Mouse (Mus musculus) lung, embryonic 14.5 days (tissue): ENCODE data around the gene Cdc34b. TPM values are rescaled to one million over a fixed set of nuclear protein-coding genes. Genes with fewer than 3 reads are reported as not detected.
A peak's percentile ranks its signal among the peaks of the same experiment; 100 is the strongest.

Source experiments
- ATAC-seq: fragments of 200-750 bp; cut with Nextera tagmentation; 2 replicates; pipeline ENCODE4 v1.8.0; 2017; ENCODE audit warnings: mild to moderate bottlenecking, moderate TSS enrichment, moderate library complexity; ENCODE audit not compliant: insufficient read depth
- DNase-seq: peaks from one replicate; pipeline ENCODE4 v3.0.0-alpha.2; 2015
- H3K27ac ChIP-seq: fragments of 300-500 bp; sonication (generic); 2 replicates; pipeline ENCODE4 v1.5.1; 2014; ENCODE audit warnings: low read depth, mild to moderate bottlenecking, moderate library complexity
- H3K27me3 ChIP-seq: fragments of 300-500 bp; sonication (generic); 2 replicates; pipeline ENCODE4 v1.6.1; 2014; ENCODE audit warnings: low read length, control low read depth; ENCODE audit not compliant: insufficient read depth
- H3K36me3 ChIP-seq: fragments of 300-500 bp; sonication (generic); 2 replicates; pipeline ENCODE4 v1.6.1; 2014; ENCODE audit warnings: control low read depth; ENCODE audit not compliant: insufficient read depth
- H3K4me1 ChIP-seq: fragments of 300-500 bp; sonication (generic); 2 replicates; pipeline ENCODE4 v1.6.1; 2014; ENCODE audit warnings: antibody characterized with exemption, control low read depth; ENCODE audit not compliant: insufficient read depth
- H3K4me2 ChIP-seq: fragments of 300-500 bp; sonication (generic); 2 replicates; pipeline ENCODE4 v1.6.1; 2014; ENCODE audit warnings: mild to moderate bottlenecking
- H3K4me3 ChIP-seq: fragments of 300-500 bp; sonication (generic); 2 replicates; pipeline ENCODE4 v1.5.1; 2014; ENCODE audit warnings: low read depth, low read length
- H3K9ac ChIP-seq: fragments of 300-500 bp; sonication (generic); 2 replicates; pipeline ENCODE4 v1.6.1; 2014
- H3K9me3 ChIP-seq: fragments of 300-500 bp; sonication (generic); 2 replicates; pipeline ENCODE4 v1.6.1; 2016; ENCODE audit warnings: low read depth, low read length, control low read depth
- CTCF ChIP-seq: IDR thresholded peaks from 2 replicates; pipeline ENCODE4 v1.5.1; 2016; ENCODE audit warnings: antibody characterized with exemption, low read depth
- WGBS: fragments of 180-500 bp; shearing (Covaris S2); extraction: QIAGEN DNeasy Blood & Tissue Kit; methylation state at CpG from one replicate; pipeline ENCODE4 v1.1.7; 2014; 5-methylcytosine and 5-hydroxymethylcytosine counted together
- polyA plus RNA-seq: library from polyadenylated mRNA; unstranded; fragments of >200 nt; fragmentation: Nextera tagmentation; extraction: Ambion mirVana; gene quantifications from 2 replicates; pipeline ENCODE4 v1.2.1, GENCODE M21; 2014

Cdc34b gene
- polyA plus RNA-seq, 1 experiment from 2014 or later: 0.21 TPM

- H3K36me3 ChIP-seq: no peaks in the 10 kb centered on the region
- DNase-seq (peak; percentile 83), ATAC-seq (peak; percentile 33; the same call in 1 of the 2 replicates)
- H3K4me1 ChIP-seq: no peaks in the 10 kb centered on the region
- peak; percentile 69 for TF ChIP-seq CTCF
- H3K9ac ChIP-seq: no peak overlapping the region
- H3K4me3 ChIP-seq: no peak overlapping the region
- peak overlapping the region; percentile 36 for H3K4me2 ChIP-seq
- no peak overlapping the region; the same call in 1 of the 2 replicates for H3K27ac ChIP-seq
- WGBS: 7% methylated on average over 9 of the region's 9 CpGs
- no peaks in the 10 kb centered on the region for H3K27me3 ChIP-seq
- no peaks in the 10 kb centered on the region for H3K9me3 ChIP-seq
These were observed 24.8 kb upstream of the Cdc34b start for GRCm38 (mm10) chr11:94716754-94717153.

- no peaks in the 10 kb centered on the region for H3K9me3 ChIP-seq
- no peak overlapping the region for H3K4me3 ChIP-seq
- no peak for TF ChIP-seq CTCF
- DNase-seq (no peak), ATAC-seq (no peak; the same call in 1 of the 2 replicates)
- 19% methylated on average over 11 of the region's 11 CpGs for WGBS
- H3K27me3 ChIP-seq: no peaks in the 10 kb centered on the region
- H3K27ac ChIP-seq: peak overlapping the region; percentile 74
- H3K4me2 ChIP-seq: peak overlapping the region; percentile 36
- no peaks in the 10 kb centered on the region for H3K4me1 ChIP-seq
- no peak overlapping the region for H3K9ac ChIP-seq
- H3K36me3 ChIP-seq: no peaks in the 10 kb centered on the region
These were observed 24.3 kb upstream of the Cdc34b start for GRCm38 (mm10) chr11:94717239-94717638.

DNA sequence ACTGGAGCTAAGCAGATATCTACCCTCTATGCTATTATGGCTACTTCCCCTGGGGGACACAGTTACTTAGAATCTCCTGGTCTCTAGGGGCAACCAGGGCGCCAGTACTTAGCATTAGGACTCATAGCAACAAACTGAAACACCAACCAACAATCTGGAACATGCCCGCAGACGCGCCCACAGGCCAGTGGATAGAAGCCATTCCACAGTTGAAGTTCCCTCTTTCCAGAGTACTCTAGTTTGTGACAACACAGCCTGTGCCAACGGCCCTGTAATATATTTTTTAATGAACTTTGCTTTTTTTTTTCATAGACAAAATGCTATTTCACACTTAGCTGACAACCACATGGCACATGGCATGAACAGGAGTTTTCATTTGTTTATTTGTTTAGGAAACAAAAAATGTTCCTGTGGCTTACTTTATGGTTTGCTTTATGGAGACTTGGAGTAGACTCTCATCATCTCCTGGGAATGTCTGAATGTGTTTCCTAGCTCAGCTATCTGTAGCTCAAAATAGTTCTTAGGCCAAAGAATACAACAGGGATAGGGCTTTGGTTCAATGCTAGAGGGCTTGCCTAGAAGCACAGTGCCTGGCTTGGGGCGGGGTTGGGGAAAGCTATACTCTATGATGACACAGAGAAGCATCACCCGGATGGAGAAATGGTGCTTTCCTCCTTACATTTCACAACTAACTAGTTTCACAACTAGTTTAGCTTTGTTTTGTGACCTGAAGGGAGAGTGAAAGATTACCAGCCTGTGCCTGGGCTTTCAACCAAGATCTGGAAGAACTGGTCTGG, 23.3 kb upstream of the Cdc34b start:
- no peak for TF ChIP-seq CTCF

DNA sequence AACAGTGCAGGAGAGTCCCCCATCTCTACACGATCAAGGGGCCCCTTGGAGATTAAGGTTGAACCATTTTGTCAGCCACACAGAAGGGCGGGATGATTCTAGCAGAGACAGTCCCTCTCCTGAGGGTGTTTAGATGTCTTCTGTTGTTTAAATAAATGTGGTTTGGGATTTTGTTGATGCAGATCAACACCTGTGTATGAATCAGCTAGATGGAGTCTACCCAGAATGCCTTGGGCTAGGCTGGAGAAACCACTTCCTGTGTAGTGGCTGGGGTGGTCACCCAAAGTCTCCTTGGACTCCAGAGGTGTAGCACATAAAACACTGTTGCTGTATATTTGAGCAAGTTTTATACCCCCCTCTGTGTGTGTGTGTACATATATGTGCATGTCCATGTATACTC, 22.4 kb upstream of the Cdc34b start:
- no peaks in the 10 kb centered on the region for H3K9me3 ChIP-seq
- ATAC-seq (no peak), DNase-seq (no peak)
- H3K4me3 ChIP-seq: no peak overlapping the region
- H3K27me3 ChIP-seq: no peaks in the 10 kb centered on the region
- no peaks in the 10 kb centered on the region for H3K36me3 ChIP-seq
- no peaks in the 10 kb centered on the region for H3K4me1 ChIP-seq
- no peak for TF ChIP-seq CTCF
- no peak overlapping the region for H3K4me2 ChIP-seq
- H3K27ac ChIP-seq: no peak overlapping the region
- 75% methylated on average over 2 of the region's 2 CpGs for WGBS
- H3K9ac ChIP-seq: no peak overlapping the region

More for the DNA sequence above, 23.3 kb upstream of the Cdc34b start:
- Histone ChIP-seq H3K4me1 (no peaks in the 10 kb centered on the region), H3K4me2 (no peak overlapping the region), H3K4me3 (no peak overlapping the region), H3K9ac (no peak overlapping the region), H3K9me3 (no peaks in the 10 kb centered on the region), H3K27me3 (no peaks in the 10 kb centered on the region), H3K27ac (no peak overlapping the region), H3K36me3 (no peaks in the 10 kb centered on the region)
- ATAC-seq: no peak
- 90% methylated on average over 7 of the region's 7 CpGs for WGBS
- DNase-seq: no peak

- H3K9ac ChIP-seq: no peak overlapping the region
- no peaks in the 10 kb centered on the region for H3K27me3 ChIP-seq
- H3K4me1 ChIP-seq: no peaks in the 10 kb centered on the region
- no peak overlapping the region for H3K27ac ChIP-seq
- H3K36me3 ChIP-seq: no peaks in the 10 kb centered on the region
- no peak overlapping the region for H3K4me2 ChIP-seq
- ATAC-seq (no peak), DNase-seq (no peak)
- no peaks in the 10 kb centered on the region for H3K9me3 ChIP-seq
- WGBS: 85% methylated on average over 3 of the region's 3 CpGs
- H3K4me3 ChIP-seq: no peak overlapping the region
- no peak for TF ChIP-seq CTCF
These were observed 14.3 kb upstream of the Cdc34b start for GRCm38 (mm10) chr11:94727306-94727705.

DNA sequence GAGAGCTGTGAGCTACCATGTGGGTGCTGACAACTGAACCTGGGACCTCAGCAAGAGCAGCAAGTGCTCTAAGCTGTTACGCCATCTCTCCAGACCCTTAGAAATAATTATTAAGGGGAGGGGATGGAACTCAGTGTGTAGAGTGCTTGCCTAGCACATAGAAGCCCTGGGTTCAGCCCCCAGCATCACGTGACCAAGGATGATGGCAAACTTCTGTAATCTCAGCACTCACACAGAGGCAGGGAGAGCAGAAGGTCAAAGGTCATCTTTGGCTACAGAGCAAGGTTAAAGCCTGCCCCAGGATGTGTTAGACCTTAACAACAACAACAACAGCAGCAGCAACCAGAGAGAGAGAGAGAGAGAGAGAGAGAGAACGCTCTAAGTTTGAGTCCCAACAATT, 13.0 kb upstream of the Cdc34b start:
- Histone ChIP-seq H3K9me3 (no peaks in the 10 kb centered on the region), H3K27me3 (no peaks in the 10 kb centered on the region), H3K36me3 (no peaks in the 10 kb centered on the region), H3K4me2 (no peak overlapping the region), H3K9ac (no peak overlapping the region), H3K4me3 (no peak overlapping the region), H3K27ac (no peak overlapping the region), H3K4me1 (no peaks in the 10 kb centered on the region)
- WGBS: 72% methylated on average over 3 of the region's 3 CpGs
- DNase-seq: no peak
- no peak for ATAC-seq
- TF ChIP-seq CTCF: no peak

GRCm38 (mm10) chr11:94729565-94729964, 12.0 kb upstream of the Cdc34b start:
- H3K9me3 ChIP-seq: no peaks in the 10 kb centered on the region
- DNase-seq (peak; percentile 46), ATAC-seq (no peak)
- WGBS: 24% methylated on average over 4 of the region's 4 CpGs
- no peaks in the 10 kb centered on the region for H3K4me1 ChIP-seq
- H3K4me2 ChIP-seq: no peak overlapping the region
- no peak overlapping the region for H3K4me3 ChIP-seq
- no peak overlapping the region for H3K9ac ChIP-seq
- no peak overlapping the region for H3K27ac ChIP-seq
- H3K27me3 ChIP-seq: no peaks in the 10 kb centered on the region
- no peak for TF ChIP-seq CTCF
- no peaks in the 10 kb centered on the region for H3K36me3 ChIP-seq
